Mouse (Mus musculus) ES-E14 (cell line): ENCODE measurements around the gene Cachd1. TPM values are rescaled to one million over a fixed set of nuclear protein-coding genes. Genes with fewer than 3 reads are reported as not detected.

Experiments used
- DNase-seq: peaks from one replicate; pipeline ENCODE4 v3.0.0-alpha.2; 2013; ENCODE audit warnings: low read depth, low spot score
- H3K27ac ChIP-seq: 2 replicates; pipeline ENCODE4 v1.5.1; 2012; ENCODE audit warnings: low read depth, mild to moderate bottlenecking, low read length, moderate library complexity, mixed read lengths; ENCODE audit not compliant: poor library complexity, insufficient read depth, severe bottlenecking
- H3K36me3 ChIP-seq: 2 replicates; pipeline ENCODE4 v1.6.1; 2012; ENCODE audit warnings: mild to moderate bottlenecking, low read length, moderate library complexity, mixed read lengths; ENCODE audit not compliant: control insufficient read depth, poor library complexity, insufficient read depth, severe bottlenecking
- H3K4me1 ChIP-seq, 2 experiments: fragments of 150-350 bp in 1 of 2; sonication (generic) in 1 of 2; 2 replicates each; pipeline ENCODE4 v1.6.1; 2012; ENCODE audit warnings: low read length in 2 of 2, mild to moderate bottlenecking in 1 of 2, mixed read lengths in 1 of 2; ENCODE audit not compliant: control insufficient read depth in 2 of 2, insufficient read depth in 2 of 2, poor library complexity in 1 of 2
- H3K4me3 ChIP-seq, 2 experiments: fragments of 150-350 bp in 1 of 2; sonication (generic) in 1 of 2; 2 replicates each; pipeline ENCODE4 v1.5.1; 2012; ENCODE audit warnings: low read length in 2 of 2, low read depth in 1 of 2, mild to moderate bottlenecking in 1 of 2, mixed read lengths in 1 of 2; ENCODE audit not compliant: insufficient read depth in 1 of 2, poor library complexity in 1 of 2, severe bottlenecking in 1 of 2
- H3K9ac ChIP-seq: 2 replicates; pipeline ENCODE4 v1.6.1; 2012; ENCODE audit warnings: low read depth, mild to moderate bottlenecking, low read length, mixed read lengths; ENCODE audit not compliant: poor library complexity, insufficient read depth, severe bottlenecking
- H3K9me3 ChIP-seq: fragments of 150-350 bp; sonication (generic); 2 replicates; pipeline ENCODE4 v1.6.1; 2012; ENCODE audit warnings: low read depth, mild to moderate bottlenecking, low read length; ENCODE audit not compliant: control insufficient read depth, insufficient read depth
- CHD2 ChIP-seq: IDR thresholded peaks from 2 replicates; pipeline ENCODE4 v1.6.1; 2014; ENCODE audit warnings: mild to moderate bottlenecking, low read depth, low read length, inconsistent platforms
- HCFC1 ChIP-seq: IDR thresholded peaks from 2 replicates; pipeline ENCODE4 v1.6.1; 2012; ENCODE audit warnings: low read length, inconsistent platforms, borderline replicate concordance; ENCODE audit not compliant: insufficient read depth
- MAFK ChIP-seq: IDR thresholded peaks from 2 replicates; pipeline ENCODE4 v1.6.1; 2014; ENCODE audit warnings: mild to moderate bottlenecking, low read depth, low read length, inconsistent platforms; ENCODE audit not compliant: insufficient read depth
- ZC3H11A ChIP-seq: IDR thresholded peaks from 2 replicates; pipeline ENCODE4 v1.6.1; 2012; ENCODE audit warnings: low read depth, mild to moderate bottlenecking, inconsistent platforms, low read length, borderline replicate concordance
- ZNF384 ChIP-seq: IDR thresholded peaks from 2 replicates; pipeline ENCODE4 v1.6.1; 2012; ENCODE audit warnings: low read depth, low read length, inconsistent platforms
- in situ Hi-C, 2 experiments: fragments of 600-800 bp; cut with MboI; formaldehyde crosslinking; loops; one replicate each; pipeline ENCODE4 v1.15.1; 2025; ENCODE audit warnings: low sequenced_read_pairs in 2 of 2, inconsistent platforms in 1 of 2; ENCODE audit not compliant: unreplicated experiment in 2 of 2
- total RNA-seq: library from RNA; depleted of rRNA; stranded (reverse); fragments of 300-350 nt; gene quantifications from 2 replicates; pipeline ENCODE4 v1.2.3, GENCODE M21; 2012

The Cachd1 gene
- total RNA-seq, 1 experiment = 7.6 TPM

GRCm38 (mm10) chr4:100852448-100852847 is 76.0 kb downstream of the Cachd1 start:
- no peak for TF ChIP-seq CHD2
- TF ChIP-seq HCFC1 = no peak
- no peak for TF ChIP-seq MAFK
- TF ChIP-seq ZNF384 = no peak
- TF ChIP-seq ZC3H11A = no peak
- Histone ChIP-seq H3K4me3 (no peak overlapping the region), H3K9ac (no peak overlapping the region), H3K27ac (no peak overlapping the region), H3K4me1 (peaks cover 0 to 6% of the 10 kb centered on the region in 2 experiments; a peak in 1 of 4 replicates), H3K36me3 (no peaks in the 10 kb centered on the region), H3K9me3 (no peaks in the 10 kb centered on the region)
- DNase-seq = no peak
- in situ Hi-C loops = no loop called here

GRCm38 (mm10) chr4:100853426-100853825 is 77.0 kb downstream of the Cachd1 start:
- DNase-seq = no peak
- no peak for TF ChIP-seq ZC3H11A
- TF ChIP-seq CHD2 = no peak
- no peak for TF ChIP-seq MAFK
- TF ChIP-seq HCFC1 = no peak
- no peak for TF ChIP-seq ZNF384

GRCm38 (mm10) chr4:100855373-100855772 is 78.9 kb downstream of the Cachd1 start:
- no peak overlapping the region for H3K27ac ChIP-seq
- H3K9ac ChIP-seq = no peak overlapping the region
- no peak for DNase-seq
- H3K9me3 ChIP-seq = no peaks in the 10 kb centered on the region
- H3K4me1 ChIP-seq = peaks cover 0 to 6% of the 10 kb centered on the region in 2 experiments; a peak in 1 of 4 replicates
- no peak for TF ChIP-seq ZC3H11A
- TF ChIP-seq HCFC1 = no peak
- no peak for TF ChIP-seq ZNF384
- TF ChIP-seq MAFK = no peak
- TF ChIP-seq CHD2 = no peak
- in situ Hi-C loops = no loop called here
- H3K4me3 ChIP-seq = no peak overlapping the region
- no peaks in the 10 kb centered on the region for H3K36me3 ChIP-seq

More at GRCm38 (mm10) chr4:100853426-100853825, 77.0 kb downstream of the Cachd1 start:
- H3K9me3 ChIP-seq = no peaks in the 10 kb centered on the region
- no peak overlapping the region for H3K9ac ChIP-seq
- H3K4me1 ChIP-seq = peaks cover 0 to 6% of the 10 kb centered on the region in 2 experiments; a peak in 1 of 4 replicates
- no peak overlapping the region for H3K27ac ChIP-seq
- H3K4me3 ChIP-seq = no peak overlapping the region
- in situ Hi-C loops = no loop called here
- H3K36me3 ChIP-seq = no peaks in the 10 kb centered on the region

GRCm38 (mm10) chr4:100857411-100857869 is 81.0 kb downstream of the Cachd1 start:
- no peak overlapping the region for H3K27ac ChIP-seq
- in situ Hi-C loops = no loop called here
- H3K36me3 ChIP-seq = no peaks in the 10 kb centered on the region
- DNase-seq = no peak
- TF ChIP-seq MAFK = no peak
- no peak for TF ChIP-seq ZC3H11A
- no peak for TF ChIP-seq CHD2
- no peak for TF ChIP-seq HCFC1
- TF ChIP-seq ZNF384 = no peak
- H3K4me3 ChIP-seq = no peak overlapping the region
- H3K9me3 ChIP-seq = no peaks in the 10 kb centered on the region
- H3K4me1 ChIP-seq = no peaks in the 10 kb centered on the region
- no peak overlapping the region for H3K9ac ChIP-seq
